In genomic region chr8:122898018-122898417, GRCm38 (mm10) we compare ENCODE assay signal across 20 mouse cellular contexts. TPM values are rescaled to one million over a fixed set of nuclear protein-coding genes. Genes with fewer than 3 reads are reported as not detected.
DNase-seq lines count a peak whose midpoint lies in the region; ATAC-seq and TF ChIP-seq lines count a peak whose summit lies in the region.
"Had no signal": no experiment of that assay in that cellular context is flagged by ENCODE, and none has a peak within 500 bp of the region (broad histone marks: within the 10 kb centered on the region; RNA-seq: fewer than 3 reads in every experiment).

No protein-coding gene starts in this region.

- H3K9me3 ChIP-seq in liver, embryonic 11.5 days (ENCODE audit: control insufficient read depth, low read length), result no peaks in the 10 kb centered on the region
- no peaks in the 10 kb centered on the region for H3K9me3 ChIP-seq in liver, postnatal 0 days (ENCODE audit: low read length)
- H3K9me3 ChIP-seq: embryonic facial prominence, embryonic 13.5 days; forebrain, embryonic 12.5 days; heart, embryonic 12.5 days; hindbrain, embryonic 10.5 days had no signal

- H3K4me2 ChIP-seq in liver, embryonic 11.5 days, result no peak overlapping the region
- H3K4me2 ChIP-seq in liver, postnatal 0 days (ENCODE audit: low read depth, low read length), result no peak overlapping the region
- H3K4me2 ChIP-seq: embryonic facial prominence, embryonic 13.5 days; forebrain, embryonic 12.5 days; heart, embryonic 12.5 days; hindbrain, embryonic 14.5 days had no signal

- no peak overlapping the region for H3K4me3 ChIP-seq in liver, adult 2 months (ENCODE audit: insufficient read depth, low read depth, low read length)
- H3K4me3 ChIP-seq in liver, embryonic 11.5 days (ENCODE audit: low read depth, low read length), result no peak overlapping the region
- H3K4me3 ChIP-seq in bone marrow, adult 2 months (replicated peaks; ENCODE audit: control insufficient read depth, low read depth, low read length), result no peak overlapping the region
- no peak overlapping the region for H3K4me3 ChIP-seq in bone marrow macrophage, adult 2 months (ENCODE audit: insufficient read depth, low read length)
- H3K4me3 ChIP-seq in liver, postnatal 0 days (ENCODE audit: low read depth, low read length), result no peak overlapping the region
- H3K4me3 ChIP-seq: embryonic facial prominence, embryonic 13.5 days; forebrain, embryonic 12.5 days; heart, embryonic 12.5 days; hindbrain, embryonic 10.5 days had no signal

- TF ChIP-seq POLR2A in liver, adult 2 months (IDR thresholded peaks at IDR 0.05; ENCODE audit: extremely low read depth, insufficient read depth, low read length), result no peak
- no peak for TF ChIP-seq POLR2A in bone marrow, adult 2 months (IDR thresholded peaks at IDR 0.05; ENCODE audit: borderline replicate concordance, control insufficient read depth, low read depth, low read length)
- TF ChIP-seq POLR2A in bone marrow macrophage, adult 2 months (IDR thresholded peaks at IDR 0.05; ENCODE audit: borderline replicate concordance, low read depth, low read length), result no peak

- H3K27ac ChIP-seq in liver, adult 2 months (replicated peaks; ENCODE audit: insufficient read depth, low read depth, low read length), result peak overlapping the region; percentile 42
- no peak overlapping the region for H3K27ac ChIP-seq in liver, embryonic 11.5 days (ENCODE audit: low read depth, low read length)
- peak overlapping the region; percentile 60 for H3K27ac ChIP-seq in bone marrow, adult 2 months (ENCODE audit: control insufficient read depth, insufficient read depth, low read depth, low read length, poor library complexity)
- H3K27ac ChIP-seq in bone marrow macrophage, adult 2 months (ENCODE audit: insufficient read depth, low read depth, low read length), result peak overlapping the region; percentile 22; the same call in 1 of the 2 replicates
- H3K27ac ChIP-seq in liver, postnatal 0 days (ENCODE audit: low read depth), result peak overlapping the region; percentile 30
- H3K27ac ChIP-seq: embryonic facial prominence, embryonic 13.5 days; forebrain, embryonic 12.5 days; hindbrain, embryonic 10.5 days; hindbrain, embryonic 14.5 days had no signal

- TF ChIP-seq CTCF in liver, adult 2 months (IDR thresholded peaks at IDR 0.05; ENCODE audit: low read depth, low read length), result no peak
- TF ChIP-seq CTCF in bone marrow, adult 2 months (IDR thresholded peaks at IDR 0.05; ENCODE audit: control insufficient read depth, insufficient read depth, low read length), result no peak
- no peak for TF ChIP-seq CTCF in bone marrow macrophage, adult 2 months (IDR thresholded peaks at IDR 0.05; ENCODE audit: low read depth, low read length)
- TF ChIP-seq CTCF in liver, postnatal 0 days (IDR thresholded peaks at IDR 0.05; ENCODE audit: low read depth), result no peak

- H3K36me3 ChIP-seq in liver, adult 2 months (ENCODE audit: control insufficient read depth, insufficient read depth, low read length), result peaks cover 30% of the 10 kb centered on the region
- peaks cover 30% of the 10 kb centered on the region for H3K36me3 ChIP-seq in liver, embryonic 11.5 days (ENCODE audit: control insufficient read depth, insufficient read depth, low read length)
- H3K36me3 ChIP-seq in liver, postnatal 0 days (replicated peaks; ENCODE audit: insufficient read depth, low read length), result peaks cover 66% of the 10 kb centered on the region

- 66% methylated on average over 4 of the region's 4 CpGs for whole genome bisulfite sequencing in liver, adult 2 months
- WGBS in liver, embryonic 11.5 days, result 59% methylated on average over 4 of the region's 4 CpGs
- 37% methylated on average over 4 of the region's 4 CpGs for WGBS in bone marrow, adult 2 months
- WGBS in liver, postnatal 0 days (ENCODE audit: insufficient replicate concordance), result 65% methylated on average over 4 of the region's 4 CpGs

- H3K9ac ChIP-seq in liver, adult 2 months (ENCODE audit: low read depth, low read length), result no peak overlapping the region
- no peak overlapping the region for H3K9ac ChIP-seq in liver, embryonic 11.5 days (ENCODE audit: low read depth, low read length)
- H3K9ac ChIP-seq in liver, postnatal 0 days (replicated peaks), result no peak overlapping the region
- H3K9ac ChIP-seq: embryonic facial prominence, embryonic 13.5 days; forebrain, embryonic 12.5 days; forebrain, postnatal 0 days; heart, embryonic 12.5 days; hindbrain, embryonic 14.5 days had no signal

- no peaks in the 10 kb centered on the region for H3K27me3 ChIP-seq in liver, adult 2 months (ENCODE audit: control insufficient read depth, insufficient read depth, low read length)
- no peaks in the 10 kb centered on the region for H3K27me3 ChIP-seq in liver, embryonic 11.5 days (replicated peaks; ENCODE audit: control insufficient read depth, insufficient read depth, low read length)
- H3K27me3 ChIP-seq in liver, postnatal 0 days (ENCODE audit: insufficient read depth, low read length), result no peaks in the 10 kb centered on the region
- H3K27me3 ChIP-seq: embryonic facial prominence, embryonic 13.5 days; forebrain, embryonic 12.5 days; heart, embryonic 12.5 days had no signal

- H3K4me1 ChIP-seq in liver, adult 2 months (ENCODE audit: control insufficient read depth, insufficient read depth, low read length), result peaks cover 27% of the 10 kb centered on the region
- no peaks in the 10 kb centered on the region for H3K4me1 ChIP-seq in liver, embryonic 11.5 days (replicated peaks; ENCODE audit: control insufficient read depth, insufficient read depth, low read length)
- peaks cover 3% of the 10 kb centered on the region; the same call in 1 of the 2 replicates for H3K4me1 ChIP-seq in bone marrow, adult 2 months (ENCODE audit: control insufficient read depth, insufficient read depth, low read length)
- peaks cover 10% of the 10 kb centered on the region; the same call in 1 of the 2 replicates for H3K4me1 ChIP-seq in bone marrow macrophage, adult 2 months (ENCODE audit: control insufficient read depth, insufficient read depth, low read length)
- peaks cover 4% of the 10 kb centered on the region; the same call in 1 of the 2 replicates for H3K4me1 ChIP-seq in liver, postnatal 0 days (ENCODE audit: insufficient read depth)
- H3K4me1 ChIP-seq: embryonic facial prominence, embryonic 13.5 days; forebrain, embryonic 12.5 days had no signal

- intact Hi-C loops in left cerebral cortex, postnatal 36 days (cut with DNase I), result loop anchor here (10.0 kb wide), 1 partner anchor 317 kb away; the partner anchor contains the start of genes Chmp1a and Spata33

- H3K79me2 ChIP-seq in liver, adult 2 months (ENCODE audit: control insufficient read depth, insufficient read depth, low read length), result peaks cover 11% of the 10 kb centered on the region; the same call in 1 of the 2 replicates

- ATAC-seq in liver, embryonic 11.5 days (replicated peaks; ENCODE audit: low FRiP score), result no peak
- no peak for ATAC-seq in liver, postnatal 0 days
- ATAC-seq: forebrain, postnatal 0 days had no signal

- TF ChIP-seq EP300 in liver, postnatal 0 days (IDR thresholded peaks at IDR 0.05; ENCODE audit: low read depth), result no peak

- no peak for DNase-seq in liver, adult 2 months (ENCODE audit: extremely low read depth, low read depth, low spot score)
- no peak for DNase-seq in liver, embryonic 11.5 days (ENCODE audit: low spot score)
- no peak for DNase-seq in liver, postnatal 0 days
- DNase-seq in left cerebral cortex, postnatal 36 days (ENCODE audit: low spot score in 2 of 2), result no peak
- DNase-seq: adrenal gland, adult 2 months; adrenal gland, postnatal 25 days; cerebellum, adult 11-12 months; cerebellum, adult 9-10 months; cerebellum, postnatal 25 days; forebrain, postnatal 0 days; gastrocnemius, postnatal 14 days had no signal

RNA-seq across cellular contexts. Expression of gene Cdh15, which starts 50.3 kb away (rescaled TPM):
- total RNA-seq in liver, adult 2 months (2014; rRNA removed), result 0.07 TPM in 1 of 2 replicates, not detected in the other
- 0.06 and 0.11 TPM in 2 replicates for polyA plus RNA-seq in liver, adult 2 months (2012; rRNA removed)
- polyA plus RNA-seq in liver, embryonic 11.5 days (2014; fragmentation: Nextera tagmentation; extraction: Ambion mirVana), result 0.97 and 1.5 TPM in 2 replicates
- polyA plus RNA-seq in bone marrow, adult 2 months (2011; ENCODE audit: insufficient read depth, insufficient read length, low replicate concordance, missing spikeins), result 0.31 TPM in 1 of 2 replicates, not detected in the other
- not detected in 2 replicates for polyA plus RNA-seq in bone marrow macrophage, adult 2 months (2012; ENCODE audit: insufficient read depth, insufficient read length, missing spikeins)
- 0.05 TPM in 1 of 2 replicates, not detected in the other for polyA plus RNA-seq in liver, postnatal 0 days (2015; fragmentation: Nextera tagmentation; extraction: Ambion mirVana)
- total RNA-seq in left cerebral cortex, postnatal 36 days (2021), result under 1 TPM; 0.59 to 0.89 TPM
- total RNA-seq: heart, postnatal 25 days had no signal
- polyA plus RNA-seq: gonadal fat pad, adult 2 months had no signal
